Mouse (Mus musculus) spleen, adult 2 months (tissue): ENCODE results near the gene Apbb2. TPM values are rescaled to one million over a fixed set of nuclear protein-coding genes. Genes with fewer than 3 reads are reported as not detected.

Experiments
- DNase-seq, 2 experiments: peaks; one replicate each; pipeline versions ENCODE4 v3.0.0 to v3.0.0-alpha.2; 2012 to 2021; ENCODE audit warnings: low spot score in 2 of 2, low read depth in 1 of 2
- H3K27ac ChIP-seq: fragments of 200-500 bp; 2 replicates; pipeline ENCODE4 v1.5.1; 2012; ENCODE audit warnings: low read length, inconsistent platforms; ENCODE audit not compliant: insufficient read depth
- H3K27me3 ChIP-seq: fragments of 200-500 bp; 2 replicates; pipeline ENCODE4 v1.6.1; 2012; ENCODE audit warnings: mild to moderate bottlenecking, moderate library complexity, low read length, inconsistent platforms; ENCODE audit not compliant: control insufficient read depth, insufficient read depth
- H3K36me3 ChIP-seq: fragments of 200-500 bp; 2 replicates; pipeline ENCODE4 v1.6.1; 2012; ENCODE audit warnings: mild to moderate bottlenecking, low read length, inconsistent platforms; ENCODE audit not compliant: control insufficient read depth, insufficient read depth
- H3K4me1 ChIP-seq: fragments of 200-500 bp; 2 replicates; pipeline ENCODE4 v1.6.1; 2011; ENCODE audit warnings: inconsistent platforms; ENCODE audit not compliant: control insufficient read depth, insufficient read depth, insufficient read length
- H3K4me3 ChIP-seq: fragments of 200-500 bp; 2 replicates; pipeline ENCODE4 v1.5.1; 2011; ENCODE audit warnings: mild to moderate bottlenecking, inconsistent platforms; ENCODE audit not compliant: insufficient read depth, insufficient read length; ENCODE audit errors: extremely low read depth
- CTCF ChIP-seq: fragments of 200-500 bp; IDR thresholded peaks from 2 replicates; pipeline ENCODE4 v1.5.1; 2011; ENCODE audit warnings: mild to moderate bottlenecking, inconsistent platforms; ENCODE audit not compliant: insufficient read depth, insufficient read length, insufficient replicate concordance; ENCODE audit errors: extremely low read depth
- POLR2A ChIP-seq: fragments of 200-500 bp; IDR thresholded peaks from 2 replicates; pipeline ENCODE4 v1.6.1; 2011; ENCODE audit warnings: low read depth, low read length, inconsistent platforms
- WGBS: fragments of 180-500 bp; shearing (Covaris S2); methylation state at CpG from one replicate; pipeline ENCODE4 v1.1.7; 2018; 5-methylcytosine and 5-hydroxymethylcytosine counted together
- polyA plus RNA-seq: library from polyadenylated mRNA; depleted of rRNA; stranded (reverse); fragments of >200 nt; gene quantifications from 2 replicates; pipeline ENCODE4 v1.2.3, GENCODE M21; 2012

The Apbb2 gene
- polyA plus RNA-seq, 1 experiment, result 2.6 TPM

DNA sequence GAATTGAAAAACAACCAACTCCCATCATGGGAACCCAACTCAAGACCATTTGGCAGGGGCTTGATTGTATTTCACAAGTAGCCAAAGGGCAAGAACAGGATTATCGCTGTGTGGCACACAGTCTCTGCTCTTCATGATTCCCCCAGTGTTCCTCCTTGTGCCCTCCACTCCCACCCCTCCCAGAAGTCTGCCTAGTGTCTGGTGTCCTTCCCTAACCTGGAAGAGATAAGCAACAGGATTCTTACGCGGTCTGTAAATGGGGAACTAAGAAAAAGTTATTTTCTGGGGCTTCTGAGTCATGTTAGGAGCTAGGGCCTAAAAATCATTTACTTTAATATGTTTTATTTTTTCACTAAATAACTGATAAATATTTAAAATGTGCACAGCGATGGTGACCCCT is 323.6 kb downstream of the Apbb2 start:
- Histone ChIP-seq H3K4me1 (no peaks in the 10 kb centered on the region), H3K27ac (no peak overlapping the region), H3K27me3 (no peaks in the 10 kb centered on the region), H3K36me3 (no peaks in the 10 kb centered on the region), H3K4me3 (no peak overlapping the region)
- no peak for DNase-seq
- TF ChIP-seq POLR2A, result no peak
- TF ChIP-seq CTCF, result no peak
- WGBS, result 77% methylated on average over 4 of the region's 4 CpGs

DNA sequence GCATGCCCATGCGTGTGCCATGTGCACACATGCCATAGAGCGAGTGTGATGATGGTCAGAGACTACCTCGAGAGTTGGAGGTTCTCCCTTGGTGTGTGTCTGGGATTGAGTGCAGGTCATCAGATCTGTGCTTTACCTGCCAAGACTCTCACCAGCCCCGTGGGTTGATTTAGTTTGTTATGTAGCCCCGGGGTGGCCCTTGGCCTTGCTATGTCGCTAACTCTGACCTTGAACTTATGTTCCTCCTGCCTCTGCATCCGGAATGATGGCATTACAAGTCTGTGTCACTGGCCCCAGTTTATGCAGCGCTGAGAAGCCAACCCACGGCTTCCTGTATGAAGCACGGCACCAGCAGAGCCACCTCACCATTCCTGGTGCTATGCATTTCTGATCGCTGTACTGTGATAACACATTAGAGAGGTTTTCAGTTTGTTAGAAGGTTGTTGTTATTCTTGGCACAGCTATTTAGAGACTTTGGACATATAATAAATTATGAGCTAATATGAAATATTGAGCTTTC is 324.4 kb downstream of the Apbb2 start:
- Histone ChIP-seq H3K4me3 (no peak overlapping the region), H3K27ac (no peak overlapping the region), H3K36me3 (no peaks in the 10 kb centered on the region), H3K27me3 (no peaks in the 10 kb centered on the region), H3K4me1 (no peaks in the 10 kb centered on the region)
- DNase-seq, result no peak
- WGBS, result 47% methylated on average over 11 of the region's 11 CpGs
- TF ChIP-seq POLR2A (no peak), CTCF (no peak)

DNA sequence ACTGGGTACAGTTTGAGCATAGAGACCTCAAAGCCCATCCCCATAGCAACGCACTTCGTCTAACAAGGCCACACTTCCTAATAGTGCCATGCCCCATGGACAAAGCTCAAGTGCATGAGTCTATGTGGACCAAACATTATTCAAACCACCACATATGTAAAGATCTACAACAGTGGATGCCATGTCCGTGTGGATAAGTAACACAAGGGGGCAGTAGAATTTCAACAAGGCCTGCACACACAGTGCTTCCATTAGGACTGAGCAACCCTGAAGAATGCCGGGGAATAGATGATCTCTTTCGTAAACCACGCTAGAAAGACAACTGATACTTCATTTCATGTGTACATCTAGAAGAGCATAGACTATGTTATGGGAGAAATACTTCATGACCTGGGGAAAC is 337.8 kb downstream of the Apbb2 start:
- 87% methylated on average over 6 of the region's 6 CpGs for WGBS
- no peaks in the 10 kb centered on the region for H3K4me1 ChIP-seq
- H3K27me3 ChIP-seq, result no peaks in the 10 kb centered on the region
- H3K27ac ChIP-seq, result no peak overlapping the region
- no peak for DNase-seq
- H3K4me3 ChIP-seq, result no peak overlapping the region
- no peak for TF ChIP-seq CTCF
- no peak for TF ChIP-seq POLR2A
- H3K36me3 ChIP-seq, result no peaks in the 10 kb centered on the region

DNA sequence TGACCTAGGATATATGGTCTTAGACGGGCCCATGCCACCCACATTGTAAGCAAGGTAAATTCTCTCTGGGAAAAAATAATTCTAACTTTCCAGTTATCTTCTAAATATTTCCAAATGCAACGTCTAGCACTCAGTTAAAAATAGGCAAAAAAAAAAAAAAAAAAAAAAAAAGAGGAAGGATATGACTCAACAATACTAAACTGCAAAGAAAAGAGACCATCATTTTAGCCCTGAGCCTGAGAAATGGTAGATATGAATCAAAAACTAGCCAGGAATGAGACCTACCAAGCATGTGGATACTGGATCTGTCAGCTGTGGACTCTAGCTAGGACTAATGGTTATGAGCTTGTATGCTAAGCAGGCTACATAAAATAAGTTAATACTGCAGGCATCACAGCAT is 338.9 kb downstream of the Apbb2 start:
- TF ChIP-seq CTCF, result no peak
- no peak for TF ChIP-seq POLR2A
- no peak overlapping the region for H3K27ac ChIP-seq
- 22% methylated on average over 2 of the region's 2 CpGs for whole genome bisulfite sequencing
- no peaks in the 10 kb centered on the region for H3K4me1 ChIP-seq
- no peak for DNase-seq
- no peaks in the 10 kb centered on the region for H3K27me3 ChIP-seq
- H3K36me3 ChIP-seq, result no peaks in the 10 kb centered on the region
- H3K4me3 ChIP-seq, result no peak overlapping the region

DNA sequence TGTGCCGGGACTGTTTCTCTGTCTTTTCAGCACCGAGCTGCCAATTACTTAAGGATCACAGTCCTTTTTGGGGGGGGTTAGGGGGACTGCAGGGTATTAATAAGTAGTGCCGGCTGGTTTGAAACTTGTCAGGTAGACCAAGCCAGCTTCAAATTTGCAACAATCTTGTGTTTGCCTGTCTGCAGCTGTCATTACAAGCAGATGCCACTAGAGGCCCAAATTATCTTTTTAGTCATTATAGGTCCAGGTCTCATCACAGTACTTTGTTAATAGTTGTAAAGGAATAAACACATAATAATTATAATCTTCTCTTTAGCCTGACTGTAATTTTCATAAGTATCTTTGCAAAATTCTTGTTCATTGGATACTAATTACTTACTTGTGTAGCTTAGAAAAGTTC is 344.2 kb downstream of the Apbb2 start:
- H3K4me3 ChIP-seq, result no peak overlapping the region
- H3K36me3 ChIP-seq, result no peaks in the 10 kb centered on the region
- no peak overlapping the region for H3K27ac ChIP-seq
- no peaks in the 10 kb centered on the region for H3K27me3 ChIP-seq
- DNase-seq, result no peak
- no peaks in the 10 kb centered on the region for H3K4me1 ChIP-seq
- no peak for TF ChIP-seq CTCF
- no peak for TF ChIP-seq POLR2A
- 67% methylated on average over 3 of the region's 3 CpGs for WGBS

DNA sequence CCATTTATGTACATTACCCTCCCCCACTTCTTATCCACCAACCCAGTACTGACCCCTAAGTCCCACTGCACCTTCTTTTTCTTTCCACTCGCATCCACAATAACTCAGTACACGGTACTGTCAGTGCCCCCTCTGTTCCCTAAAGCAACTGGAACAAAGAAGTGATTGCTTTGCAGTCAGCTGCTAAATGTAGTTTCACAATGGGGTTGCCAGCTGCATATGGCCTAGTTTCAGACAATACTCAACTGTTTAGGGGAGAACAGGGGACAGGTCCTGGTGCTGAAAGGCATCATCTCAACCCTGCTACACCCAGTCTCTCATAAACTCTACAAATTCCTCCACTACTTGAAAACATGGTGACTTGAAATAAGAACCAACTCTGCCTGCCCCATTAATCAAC is 347.4 kb downstream of the Apbb2 start:
- WGBS, result 90% methylated on average over 2 of the region's 2 CpGs
- Histone ChIP-seq H3K27me3 (no peaks in the 10 kb centered on the region), H3K27ac (no peak overlapping the region), H3K4me3 (no peak overlapping the region), H3K36me3 (no peaks in the 10 kb centered on the region), H3K4me1 (no peaks in the 10 kb centered on the region)
- TF ChIP-seq CTCF (no peak), POLR2A (no peak)
- DNase-seq, result no peak

DNA sequence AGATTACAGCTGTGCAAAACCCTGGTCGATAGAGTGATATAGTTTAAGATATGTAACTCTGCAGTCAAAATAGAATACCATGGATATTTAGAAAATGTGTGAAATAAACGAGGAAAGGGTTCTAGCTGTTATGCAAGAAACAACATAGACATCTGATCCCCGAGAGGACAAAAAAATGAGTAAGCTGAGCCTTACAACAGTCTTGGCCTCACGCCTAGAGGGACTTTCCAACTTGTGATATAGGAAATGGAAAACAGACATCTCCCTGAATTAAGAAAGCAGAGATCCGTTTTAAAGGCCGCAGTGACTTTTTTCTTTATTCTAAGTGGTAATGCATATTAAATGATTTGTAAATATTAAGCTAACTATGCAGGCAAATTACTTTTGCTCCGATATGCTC is 349.0 kb downstream of the Apbb2 start:
- DNase-seq, result no peak
- no peaks in the 10 kb centered on the region for H3K4me1 ChIP-seq
- no peaks in the 10 kb centered on the region for H3K27me3 ChIP-seq
- H3K27ac ChIP-seq, result no peak overlapping the region
- no peak overlapping the region for H3K4me3 ChIP-seq
- no peaks in the 10 kb centered on the region for H3K36me3 ChIP-seq
- 81% methylated on average over 7 of the region's 7 CpGs for WGBS
- TF ChIP-seq POLR2A (no peak), CTCF (no peak)
